Mouse (Mus musculus) stomach, postnatal 0 days (tissue): ENCODE measurements at regions not wholly inside any gene's neighbourhood (a gene's known extent, or its start where the extent isn't known, plus 50 kb on each side); places are given as distances from the start of the nearest gene placed in this dataset.

Experiments
- CTCF ChIP-seq: IDR thresholded peaks from 2 replicates; pipeline ENCODE4 v1.5.1; 2016; ENCODE audit warnings: antibody characterized with exemption, low read depth, mild to moderate bottlenecking, moderate library complexity
- EP300 ChIP-seq: optimal IDR thresholded peaks from 2 replicates; pipeline ENCODE3; 2016; ENCODE audit warnings: antibody characterized with exemption

DNA sequence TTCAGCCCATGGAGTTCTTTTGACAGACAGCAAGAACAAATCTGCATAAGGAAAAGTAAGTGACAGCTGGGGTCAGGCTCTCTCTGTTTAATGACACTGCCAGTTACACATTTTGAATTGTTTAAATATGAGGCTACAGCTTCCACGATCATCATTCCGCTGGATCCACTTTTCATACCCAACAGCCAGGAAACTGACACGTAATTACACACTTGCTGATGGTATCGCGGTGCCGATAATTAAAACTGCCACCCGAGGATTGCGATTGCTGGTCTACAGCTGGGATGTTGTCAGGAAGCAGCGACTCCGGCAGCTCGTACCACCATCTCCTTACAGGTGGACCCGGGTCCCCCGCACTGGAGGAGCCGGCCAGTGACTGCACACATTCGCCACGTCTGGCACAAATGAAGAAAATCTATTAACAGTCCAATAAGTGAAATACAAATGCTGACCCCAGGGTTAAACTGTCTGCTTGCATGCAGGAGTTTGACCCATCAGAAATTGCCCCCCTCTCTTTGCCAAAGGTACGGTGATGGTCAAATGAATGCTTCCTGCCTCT lies 217.3 kb upstream of the Mgmt start:
- no peak for TF ChIP-seq CTCF
- TF ChIP-seq EP300, result no peak
